Mouse (Mus musculus): ENCODE data around the gene Siah1b. TPM values are rescaled to one million over a fixed set of nuclear protein-coding genes. Genes with fewer than 3 reads are reported as not detected.
A peak's percentile ranks its signal among the peaks of the same experiment; 100 is the strongest.

Gene Siah1b
- polyA plus RNA-seq (2016; fragmentation: Nextera tagmentation; extraction: Ambion mirVana) = 24.2 and 26.2 TPM in 2 replicates

GRCm38 (mm10) chrX:164076040-164076775, at the start of gene Siah1b:
Gene Siah1b, minus strand, starts transcription at chrX:164076493.
- peak; percentile 99 for ATAC-seq (ENCODE audit: insufficient number of reproducible peaks, low FRiP score)
- Histone ChIP-seq H3K36me3 (peaks cover 8% of the 10 kb centered on the region), H3K27ac (ENCODE audit: poor library complexity, severe bottlenecking) (peak within 1 kb of the TSS; percentile 81; the same call in 1 of the 2 replicates), H3K4me2 (peak within 1 kb of the TSS; percentile 84), H3K4me3 (peak within 1 kb of the TSS; percentile 72), H3K4me1 (replicated peaks) (peaks cover 4% of the 10 kb centered on the region; the same call in 1 of the 2 replicates), H3K27me3 (replicated peaks) (no peaks in the 10 kb centered on the region), H3K9ac (peak within 1 kb of the TSS; percentile 64), H3K9me3 (replicated peaks) (no peaks in the 10 kb centered on the region)
- WGBS = 18% methylated on average over 51 of the region's 54 CpGs

GRCm38 (mm10) chrX:164123942-164124341, 47.6 kb upstream of the Siah1b start:
- Histone ChIP-seq H3K9ac (no peak overlapping the region), H3K4me3 (no peak overlapping the region), H3K36me3 (no peaks in the 10 kb centered on the region), H3K4me1 (replicated peaks) (0 out of 2 replicates have a peak, but pooled peaks cover 4% of the 10 kb centered on the region), H3K27me3 (replicated peaks) (no peaks in the 10 kb centered on the region), H3K27ac (ENCODE audit: poor library complexity, severe bottlenecking) (no peak overlapping the region), H3K9me3 (replicated peaks) (no peaks in the 10 kb centered on the region), H3K4me2 (no peak overlapping the region)
- 82% methylated on average over 3 of the region's 3 CpGs for WGBS
- ATAC-seq (ENCODE audit: insufficient number of reproducible peaks, low FRiP score) = no peak

GRCm38 (mm10) chrX:164113744-164114143, 37.5 kb upstream of the Siah1b start:
- Histone ChIP-seq H3K9me3 (replicated peaks) (no peaks in the 10 kb centered on the region), H3K9ac (no peak overlapping the region), H3K27ac (ENCODE audit: poor library complexity, severe bottlenecking) (no peak overlapping the region), H3K4me3 (no peak overlapping the region), H3K27me3 (replicated peaks) (no peaks in the 10 kb centered on the region), H3K36me3 (no peaks in the 10 kb centered on the region), H3K4me1 (replicated peaks) (no peaks in the 10 kb centered on the region), H3K4me2 (no peak overlapping the region)
- no peak for ATAC-seq (ENCODE audit: insufficient number of reproducible peaks, low FRiP score)
- WGBS = 75% methylated on average over 6 of the region's 6 CpGs

- no peak for ATAC-seq (ENCODE audit: insufficient number of reproducible peaks, low FRiP score)
Measured at GRCm38 (mm10) chrX:164111146-164111545, 34.9 kb upstream of the Siah1b start.

GRCm38 (mm10) chrX:164102656-164103055, 26.4 kb upstream of the Siah1b start:
- Histone ChIP-seq H3K27ac (ENCODE audit: poor library complexity, severe bottlenecking) (no peak overlapping the region), H3K9me3 (replicated peaks) (no peaks in the 10 kb centered on the region), H3K27me3 (replicated peaks) (no peaks in the 10 kb centered on the region), H3K4me1 (replicated peaks) (0 out of 2 replicates have a peak, but pooled peaks cover 4% of the 10 kb centered on the region), H3K36me3 (no peaks in the 10 kb centered on the region), H3K9ac (no peak overlapping the region), H3K4me3 (no peak overlapping the region), H3K4me2 (no peak overlapping the region)
- WGBS = 56% methylated on average over 6 of the region's 6 CpGs
- ATAC-seq (ENCODE audit: insufficient number of reproducible peaks, low FRiP score) = no peak

More at GRCm38 (mm10) chrX:164111146-164111545, 34.9 kb upstream of the Siah1b start:
- Histone ChIP-seq H3K4me2 (no peak overlapping the region), H3K4me3 (no peak overlapping the region), H3K27ac (ENCODE audit: poor library complexity, severe bottlenecking) (no peak overlapping the region), H3K4me1 (replicated peaks) (no peaks in the 10 kb centered on the region), H3K9me3 (replicated peaks) (no peaks in the 10 kb centered on the region), H3K36me3 (no peaks in the 10 kb centered on the region), H3K27me3 (replicated peaks) (no peaks in the 10 kb centered on the region), H3K9ac (no peak overlapping the region)
- WGBS = 59% methylated on average over 3 of the region's 3 CpGs

GRCm38 (mm10) chrX:164102198-164102597, 25.9 kb upstream of the Siah1b start:
- 0 out of 2 replicates have a peak, but pooled peaks cover 4% of the 10 kb centered on the region for H3K4me1 ChIP-seq (replicated peaks)
- H3K27me3 ChIP-seq (replicated peaks) = no peaks in the 10 kb centered on the region
- no peaks in the 10 kb centered on the region for H3K9me3 ChIP-seq (replicated peaks)
- H3K27ac ChIP-seq (ENCODE audit: poor library complexity, severe bottlenecking) = no peak overlapping the region
- ATAC-seq (ENCODE audit: insufficient number of reproducible peaks, low FRiP score) = no peak
- 80% methylated on average over 7 of the region's 7 CpGs for WGBS
- H3K36me3 ChIP-seq = no peaks in the 10 kb centered on the region
- H3K4me3 ChIP-seq = no peak overlapping the region
- no peak overlapping the region for H3K4me2 ChIP-seq
- no peak overlapping the region for H3K9ac ChIP-seq

GRCm38 (mm10) chrX:164101483-164101882, 25.2 kb upstream of the Siah1b start:
- 0 out of 2 replicates have a peak, but pooled peaks cover 4% of the 10 kb centered on the region for H3K4me1 ChIP-seq (replicated peaks)
- no peaks in the 10 kb centered on the region for H3K9me3 ChIP-seq (replicated peaks)
- no peak overlapping the region for H3K9ac ChIP-seq
- no peak overlapping the region for H3K27ac ChIP-seq (ENCODE audit: poor library complexity, severe bottlenecking)
- H3K27me3 ChIP-seq (replicated peaks) = no peaks in the 10 kb centered on the region
- ATAC-seq (ENCODE audit: insufficient number of reproducible peaks, low FRiP score) = no peak
- no peak overlapping the region for H3K4me2 ChIP-seq
- no peaks in the 10 kb centered on the region for H3K36me3 ChIP-seq
- H3K4me3 ChIP-seq = no peak overlapping the region

GRCm38 (mm10) chrX:164095838-164096237, 19.5 kb upstream of the Siah1b start:
- H3K27ac ChIP-seq (ENCODE audit: poor library complexity, severe bottlenecking) = no peak overlapping the region
- H3K27me3 ChIP-seq (replicated peaks) = peaks cover 4% of the 10 kb centered on the region; the same call in 1 of the 2 replicates
- ATAC-seq (ENCODE audit: insufficient number of reproducible peaks, low FRiP score) = no peak
- no peak overlapping the region for H3K4me3 ChIP-seq
- H3K4me1 ChIP-seq (replicated peaks) = peaks cover 6% of the 10 kb centered on the region; the same call in 1 of the 2 replicates
- no peak overlapping the region for H3K9ac ChIP-seq
- H3K4me2 ChIP-seq = no peak overlapping the region
- no peaks in the 10 kb centered on the region for H3K36me3 ChIP-seq
- WGBS = 66% methylated on average over 2 of the region's 2 CpGs
- no peaks in the 10 kb centered on the region for H3K9me3 ChIP-seq (replicated peaks)

- Histone ChIP-seq H3K9me3 (replicated peaks) (no peaks in the 10 kb centered on the region), H3K4me3 (no peak overlapping the region), H3K9ac (no peak overlapping the region), H3K4me2 (no peak overlapping the region), H3K36me3 (no peaks in the 10 kb centered on the region), H3K27me3 (replicated peaks) (peaks cover 4% of the 10 kb centered on the region; the same call in 1 of the 2 replicates), H3K27ac (ENCODE audit: poor library complexity, severe bottlenecking) (no peak overlapping the region), H3K4me1 (replicated peaks) (peaks cover 6% of the 10 kb centered on the region; the same call in 1 of the 2 replicates)
- 77% methylated on average over 5 of the region's 5 CpGs for WGBS
- no peak for ATAC-seq (ENCODE audit: insufficient number of reproducible peaks, low FRiP score)
Measured at GRCm38 (mm10) chrX:164093435-164093834, 17.1 kb upstream of the Siah1b start.

GRCm38 (mm10) chrX:164092300-164093169, 16.2 kb upstream of the Siah1b start:
- H3K4me1 ChIP-seq (replicated peaks) = peaks cover 6% of the 10 kb centered on the region; the same call in 1 of the 2 replicates
- 36% methylated on average over 7 of the region's 7 CpGs for WGBS
- ATAC-seq (ENCODE audit: insufficient number of reproducible peaks, low FRiP score) = peak; percentile 42; the same call in 1 of the 2 replicates

GRCm38 (mm10) chrX:164089916-164090315, 13.6 kb upstream of the Siah1b start:
- Histone ChIP-seq H3K27me3 (replicated peaks) (no peaks in the 10 kb centered on the region; the same call in 1 of the 2 replicates), H3K4me2 (no peak overlapping the region), H3K27ac (ENCODE audit: poor library complexity, severe bottlenecking) (no peak overlapping the region), H3K36me3 (no peaks in the 10 kb centered on the region), H3K9me3 (replicated peaks) (no peaks in the 10 kb centered on the region), H3K4me3 (no peak overlapping the region), H3K9ac (no peak overlapping the region), H3K4me1 (replicated peaks) (peaks cover 6% of the 10 kb centered on the region; the same call in 1 of the 2 replicates)
- 79% methylated on average over 11 of the region's 11 CpGs for WGBS
- no peak for ATAC-seq (ENCODE audit: insufficient number of reproducible peaks, low FRiP score)

More at GRCm38 (mm10) chrX:164092300-164093169, 16.2 kb upstream of the Siah1b start:
- peaks cover 4% of the 10 kb centered on the region; the same call in 1 of the 2 replicates for H3K27me3 ChIP-seq (replicated peaks)
- H3K36me3 ChIP-seq = no peaks in the 10 kb centered on the region
- no peak overlapping the region for H3K4me2 ChIP-seq
- no peaks in the 10 kb centered on the region for H3K9me3 ChIP-seq (replicated peaks)
- H3K9ac ChIP-seq = no peak overlapping the region
- H3K4me3 ChIP-seq = no peak overlapping the region
- peak overlapping the region; percentile 29; the same call in 1 of the 2 replicates for H3K27ac ChIP-seq (ENCODE audit: poor library complexity, severe bottlenecking)
